Mouse (Mus musculus) C3H10T1/2 (cell line): ENCODE measurements around the gene Thsd4. TPM values are rescaled to one million over a fixed set of nuclear protein-coding genes. Genes with fewer than 3 reads are reported as not detected.

Experiments used
- polyA plus RNA-seq, 2 experiments: library from polyadenylated mRNA; unstranded; fragments of >200 nt; fragmentation: generic; extraction: Trizol; gene quantifications; one replicate each; pipeline ENCODE4 v1.2.1; 2012; ENCODE audit warnings: missing spikeins in 2 of 2

Thsd4 gene
- polyA plus RNA-seq, result under 1 TPM in 1 of 2 experiments, not detected in 1; 0.06 TPM

GRCm38 (mm10) chr9:60521806-60522264, at the start of gene Thsd4:
Thsd4 (minus strand) TSS chr9:60522046.

GRCm38 (mm10) chr9:59960559-59960958, 561.3 kb downstream of the Thsd4 start, which contains the start of gene Nr2e3:
Nr2e3 (minus strand) TSS chr9:59960659.

Other genes starting within 250 kb of the Thsd4 start
- 10 to 100 TPM in 1 of 2 experiments, under 1 TPM in 1; 0.69 to 11.6 TPM for gene Lrrc49, start 166.1 kb upstream of the Thsd4 start, polyA plus RNA-seq
- under 1 TPM in 1 of 2 experiments, not detected in 1; 0.01 TPM for gene Larp6, start 190.9 kb upstream of the Thsd4 start, polyA plus RNA-seq